Mouse (Mus musculus) A20 (cell line): ENCODE measurements around the gene Hist2h2aa1.
"Not testable (repeated sequence)": the region's sequence is repeated elsewhere in the genome, so short reads cannot be mapped to it uniquely, and the experiment has no call there.

Source experiments
- DNase-seq: peaks from one replicate; pipeline ENCODE4 v3.0.0-alpha.2; 2011; ENCODE audit warnings: low read depth, low spot score

The Hist2h2aa1 gene

GRCm38 (mm10) chr3:96277800-96278624 is 32.7 kb downstream of the Hist2h2aa1 start:
- DNase-seq = peak; percentile 96

- no peak for DNase-seq
Measured at GRCm38 (mm10) chr3:96280660-96281059, 35.4 kb downstream of the Hist2h2aa1 start.

GRCm38 (mm10) chr3:96284457-96284856 is 39.2 kb downstream of the Hist2h2aa1 start:
- DNase-seq = peak; percentile 44

GRCm38 (mm10) chr3:96287334-96287733 is 42.0 kb downstream of the Hist2h2aa1 start:
- DNase-seq = not testable (repeated sequence)

- DNase-seq = no peak
Measured at GRCm38 (mm10) chr3:96289201-96289600, 43.9 kb downstream of the Hist2h2aa1 start.

DNA sequence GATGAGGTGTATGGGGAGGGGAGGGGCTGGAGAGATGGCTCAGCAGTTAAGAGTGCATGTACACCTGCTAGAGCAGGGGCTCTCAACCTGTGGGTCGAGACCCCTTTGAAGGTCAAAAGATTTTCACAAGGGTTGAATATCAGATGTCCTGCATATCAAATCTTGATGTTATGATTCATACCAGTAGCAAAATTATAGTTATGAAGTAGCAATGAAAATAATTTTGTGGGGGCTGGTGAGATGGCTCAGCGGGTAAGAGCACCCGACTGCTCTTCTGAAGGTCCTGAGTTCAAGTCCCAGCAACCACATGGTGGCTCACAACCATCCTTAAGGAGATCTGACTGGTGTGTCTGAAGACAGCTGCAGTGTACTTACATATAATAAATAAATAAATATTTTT is 45.4 kb downstream of the Hist2h2aa1 start:
- not testable (repeated sequence) for DNase-seq

- DNase-seq = no peak
Measured at GRCm38 (mm10) chr3:96292641-96293040, 47.3 kb downstream of the Hist2h2aa1 start.

GRCm38 (mm10) chr3:96293368-96293767 is 48.1 kb downstream of the Hist2h2aa1 start:
- no peak for DNase-seq

GRCm38 (mm10) chr3:96293787-96294186 is 48.5 kb downstream of the Hist2h2aa1 start, which contains the start of gene Fcgr1:
Gene Fcgr1 (minus strand): TSS chr3:96293969.
- no peak for DNase-seq
